21 mouse cellular contexts compared by ENCODE assay signal in the genomic region with DNA sequence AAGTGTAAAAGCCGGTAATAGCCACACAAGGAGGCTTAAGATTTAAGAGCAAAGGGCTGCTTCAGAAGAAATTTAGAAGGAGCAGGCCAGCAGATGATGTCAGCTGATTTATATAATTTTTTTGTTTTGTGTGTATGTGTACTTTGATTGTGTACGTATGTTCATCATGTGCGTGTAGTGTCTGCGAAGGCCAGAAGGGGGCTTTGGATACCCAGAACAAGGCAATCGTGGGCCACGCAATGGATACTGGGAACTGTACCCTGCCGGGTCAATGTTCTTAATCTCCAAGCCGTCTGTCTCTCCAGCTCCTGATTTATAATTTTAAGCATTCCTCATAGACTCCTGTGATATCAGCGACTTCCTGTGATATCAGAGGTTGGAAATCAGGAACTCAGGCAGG. TPM values are rescaled to one million over a fixed set of nuclear protein-coding genes. Genes with fewer than 3 reads are reported as not detected.
A peak's percentile ranks its signal among the peaks of the same experiment; 100 is the strongest.
DNase-seq lines count a peak whose midpoint lies in the region; ATAC-seq and TF ChIP-seq lines count a peak whose summit lies in the region.
"Had no signal": no experiment of that assay in that cellular context is flagged by ENCODE, and none has a peak within 500 bp of the region (broad histone marks: within the 10 kb centered on the region; RNA-seq: fewer than 3 reads in every experiment).

No protein-coding gene starts in this region.

- no peak overlapping the region for H3K4me3 ChIP-seq in forebrain, postnatal 0 days (ENCODE audit: low read depth, low read length)
- no peak overlapping the region for H3K4me3 ChIP-seq in forebrain, embryonic 13.5 days
- no peak overlapping the region for H3K4me3 ChIP-seq in left cerebral cortex, adult 2 months
- no peak overlapping the region for H3K4me3 ChIP-seq in E14TG2a.4 (replicated peaks; ENCODE audit: low read length)
- H3K4me3 ChIP-seq: embryonic facial prominence, embryonic 10.5 days; embryonic facial prominence, embryonic 12.5 days had no signal

- H3K27ac ChIP-seq in forebrain, postnatal 0 days (ENCODE audit: low read depth, low read length): no peak overlapping the region
- H3K27ac ChIP-seq in forebrain, embryonic 13.5 days: no peak overlapping the region
- H3K27ac ChIP-seq in left cerebral cortex, adult 2 months: no peak overlapping the region
- H3K27ac ChIP-seq: embryonic facial prominence, embryonic 10.5 days; embryonic facial prominence, embryonic 12.5 days had no signal

- ATAC-seq in forebrain, postnatal 0 days: no peak
- ATAC-seq in forebrain, embryonic 13.5 days: no peak
- ATAC-seq: CD4-positive, CD25-positive, alpha-beta regulatory T cell, adult 4 months; forebrain, embryonic 14.5 days had no signal

- no peaks in the 10 kb centered on the region for H3K36me3 ChIP-seq in forebrain, postnatal 0 days (ENCODE audit: insufficient read depth)
- peaks cover 7% of the 10 kb centered on the region; the same call in 1 of the 2 replicates for H3K36me3 ChIP-seq in forebrain, embryonic 13.5 days (ENCODE audit: poor library complexity, severe bottlenecking)
- no peaks in the 10 kb centered on the region for H3K36me3 ChIP-seq in E14TG2a.4 (ENCODE audit: insufficient read depth, low read length)
- H3K36me3 ChIP-seq: embryonic facial prominence, embryonic 10.5 days; embryonic facial prominence, embryonic 12.5 days had no signal

- H3K9me3 ChIP-seq in forebrain, postnatal 0 days (ENCODE audit: low read length): no peaks in the 10 kb centered on the region
- H3K9me3 ChIP-seq in forebrain, embryonic 13.5 days (replicated peaks): 0 out of 2 replicates have a peak, but pooled peaks cover 5% of the 10 kb centered on the region
- H3K9me3 ChIP-seq in E14TG2a.4 (ENCODE audit: low read length): no peaks in the 10 kb centered on the region
- H3K9me3 ChIP-seq: embryonic facial prominence, embryonic 12.5 days had no signal

- peaks cover 9% of the 10 kb centered on the region for H3K27me3 ChIP-seq in forebrain, postnatal 0 days (ENCODE audit: insufficient read depth, low read length)
- peaks cover 29% of the 10 kb centered on the region for H3K27me3 ChIP-seq in forebrain, embryonic 13.5 days
- peaks cover 48% of the 10 kb centered on the region for H3K27me3 ChIP-seq in E14TG2a.4 (ENCODE audit: insufficient read depth, low read length)

- intact Hi-C loops in left cerebral cortex, adult 2 months (cut with DNase I): no loop called here

- H3K4me1 ChIP-seq in forebrain, postnatal 0 days (ENCODE audit: insufficient read depth): no peaks in the 10 kb centered on the region
- H3K4me1 ChIP-seq in forebrain, embryonic 13.5 days: no peaks in the 10 kb centered on the region
- peaks cover 30% of the 10 kb centered on the region for H3K4me1 ChIP-seq in E14TG2a.4 (replicated peaks; ENCODE audit: low read depth, low read length)
- H3K4me1 ChIP-seq: embryonic facial prominence, embryonic 12.5 days had no signal

- no peak overlapping the region for H3K4me2 ChIP-seq in forebrain, postnatal 0 days (ENCODE audit: low read depth)
- no peak overlapping the region for H3K4me2 ChIP-seq in forebrain, embryonic 13.5 days
- H3K4me2 ChIP-seq: embryonic facial prominence, embryonic 12.5 days had no signal

- H3K9ac ChIP-seq in forebrain, postnatal 0 days: no peak overlapping the region
- no peak overlapping the region for H3K9ac ChIP-seq in forebrain, embryonic 13.5 days
- H3K9ac ChIP-seq: embryonic facial prominence, embryonic 12.5 days had no signal

- DNase-seq in forebrain, postnatal 0 days: no peak
- no peak for DNase-seq in left cerebral cortex, adult 2 months (ENCODE audit: extremely low spot score in 1 of 2, low spot score in 2 of 2)
- DNase-seq in left cerebral cortex, adult 9 months (ENCODE audit: low spot score in 2 of 2): no peak
- peak; percentile 56 for DNase-seq in ZHBTc4 (ENCODE audit: low read depth, low spot score)
- DNase-seq in lung, adult 18-20 months: no peak
- DNase-seq in lung, postnatal 14 days: no peak
- DNase-seq: adrenal gland, adult 2 months; adrenal gland, postnatal 10 days; adrenal gland, postnatal 25 days; B cell, adult 2 months; cerebellum, adult 11 months; cerebellum, adult 8-10 months; cerebellum, postnatal 36 days had no signal

- whole genome bisulfite sequencing in forebrain, postnatal 0 days: 92% methylated on average over 9 of the region's 9 CpGs
- WGBS in forebrain, embryonic 13.5 days: 92% methylated on average over 9 of the region's 9 CpGs

- 0 out of 2 replicates have a peak, but pooled peaks have one; percentile 9 for TF ChIP-seq CTCF in forebrain, postnatal 0 days (IDR thresholded peaks at IDR 0.05; ENCODE audit: low read depth)
- peak; percentile 21 for TF ChIP-seq CTCF in left cerebral cortex, adult 2 months (IDR thresholded peaks at IDR 0.05)
- peak; percentile 40 for TF ChIP-seq CTCF in E14TG2a.4 (conservative IDR thresholded peaks at IDR 0.05; ENCODE audit: low read length)

RNA-seq across cellular contexts. Expression of gene Meis3, which starts 13.6 kb away (rescaled TPM):
- total RNA-seq in forebrain, postnatal 0 days (2014; rRNA removed): 98.6 and 100 TPM in 2 replicates
- 86.4 and 90.9 TPM in 2 replicates for polyA plus RNA-seq in forebrain, postnatal 0 days (2015; fragmentation: Nextera tagmentation; extraction: Ambion mirVana)
- polyA plus RNA-seq in forebrain, embryonic 13.5 days (2015; fragmentation: Nextera tagmentation; extraction: Ambion mirVana): 96.9 and 104 TPM in 2 replicates
- 10 to 100 TPM; 39.8 to 42.6 TPM for total RNA-seq in left cerebral cortex, adult 2 months (2021)
- total RNA-seq: common myeloid progenitor, adult 5-6 weeks had no signal

RNA-seq across cellular contexts. Expression of gene Slc8a2, which starts 31.7 kb away (rescaled TPM):
- total RNA-seq in forebrain, postnatal 0 days (2014; rRNA removed): 52.4 and 55.8 TPM in 2 replicates
- 0.77 and 0.99 TPM in 2 replicates for polyA plus RNA-seq in forebrain, postnatal 0 days (2015; fragmentation: Nextera tagmentation; extraction: Ambion mirVana)
- 0.67 and 0.68 TPM in 2 replicates for polyA plus RNA-seq in forebrain, embryonic 13.5 days (2015; fragmentation: Nextera tagmentation; extraction: Ambion mirVana)
- 100 to 1,000 TPM; 226 TPM for total RNA-seq in left cerebral cortex, adult 2 months (2021)
- total RNA-seq: MEL had no signal
- polyA plus RNA-seq: CD4-positive, CD25-positive, alpha-beta regulatory T cell, adult 4 months had no signal

RNA-seq across cellular contexts. Expression of gene Kptn, which starts 41.6 kb away (rescaled TPM):
- total RNA-seq in forebrain, postnatal 0 days (2014; rRNA removed): 47.4 and 53.7 TPM in 2 replicates
- polyA plus RNA-seq in forebrain, postnatal 0 days (2015; fragmentation: Nextera tagmentation; extraction: Ambion mirVana): 27.4 and 37.2 TPM in 2 replicates
- 37.2 and 38.4 TPM in 2 replicates for polyA plus RNA-seq in forebrain, embryonic 13.5 days (2015; fragmentation: Nextera tagmentation; extraction: Ambion mirVana)
- 10 to 100 TPM; 42.9 to 46.3 TPM for total RNA-seq in left cerebral cortex, adult 2 months (2021)
